Mouse (Mus musculus): ENCODE results near the gene Gm12695. TPM values are rescaled to one million over a fixed set of nuclear protein-coding genes. Genes with fewer than 3 reads are reported as not detected.

Gm12695 gene
- polyA plus RNA-seq (2014; fragmentation: Illumina TruSeq; extraction: RNeasy Lipid Tissue Mini Kit (QIAGEN cat#74804); ENCODE audit: insufficient read depth, low read depth, low replicate concordance), result 0.63 TPM

DNA sequence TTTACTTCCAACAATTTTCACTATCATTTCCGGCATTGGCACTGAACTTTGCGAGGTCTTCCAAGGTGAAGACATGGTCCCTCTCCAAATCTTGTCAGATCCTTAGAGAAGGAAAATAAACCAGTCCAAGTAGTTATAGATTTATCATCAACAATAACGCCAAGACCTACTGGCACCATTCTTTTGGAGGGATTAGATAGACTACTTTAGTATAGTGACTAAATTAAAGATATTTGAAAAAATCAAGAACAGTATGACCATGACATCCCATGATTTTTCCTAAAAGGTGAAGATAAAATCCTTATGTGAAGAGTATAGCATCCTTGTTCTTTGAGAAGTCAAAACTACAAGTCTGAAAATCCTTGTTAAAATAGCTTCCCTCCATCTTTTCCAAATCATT lies at the start of gene Gm12695:
Gene Gm12695, minus strand, starts transcription at position 101 of the 400 bp plus-strand sequence.

Other genes starting within 250 kb of the Gm12695 start
- 6.8 TPM for gene Cyp2j6, start 231.5 kb downstream of the Gm12695 start, polyA plus RNA-seq (2014; fragmentation: Illumina TruSeq; extraction: RNeasy Lipid Tissue Mini Kit (QIAGEN cat#74804); ENCODE audit: insufficient read depth, low read depth, low replicate concordance)
- 5.2 TPM for gene Cyp2j9, start 193.6 kb downstream of the Gm12695 start, polyA plus RNA-seq (2014; fragmentation: Illumina TruSeq; extraction: RNeasy Lipid Tissue Mini Kit (QIAGEN cat#74804); ENCODE audit: insufficient read depth, low read depth, low replicate concordance)
- not detected for gene Cyp2j5, start 121.0 kb downstream of the Gm12695 start, polyA plus RNA-seq (2014; fragmentation: Illumina TruSeq; extraction: RNeasy Lipid Tissue Mini Kit (QIAGEN cat#74804); ENCODE audit: insufficient read depth, low read depth, low replicate concordance)